Mouse (Mus musculus) CH12.LX (cell line): ENCODE data around the gene Hspa1a.

ENCODE experiments used
- BHLHE40 ChIP-seq: IDR thresholded peaks from 2 replicates; pipeline ENCODE4 v1.6.1; 2011; ENCODE audit warnings: mild to moderate bottlenecking, low read depth, low read length, improper control_type of control experiment
- CHD2 ChIP-seq: IDR thresholded peaks from 2 replicates; pipeline ENCODE4 v1.6.1; 2011; ENCODE audit warnings: low read length, improper control_type of control experiment
- CTCF ChIP-seq, 2 experiments: IDR thresholded peaks in 1 of 2; conservative IDR thresholded peaks in 1 of 2; 2 replicates each; pipeline ENCODE4 v1.5.1; 2011 to 2012; ENCODE audit warnings: low read depth in 2 of 2, low read length in 2 of 2, improper control_type of control experiment in 1 of 2, inconsistent platforms in 1 of 2, mild to moderate bottlenecking in 1 of 2, moderate library complexity in 1 of 2
- ETS1 ChIP-seq: conservative IDR thresholded peaks from 2 replicates; pipeline ENCODE4 v1.6.1; 2012; ENCODE audit warnings: low read depth, mild to moderate bottlenecking, inconsistent platforms, low read length, improper control_type of control experiment, moderate library complexity
- HCFC1 ChIP-seq: IDR thresholded peaks from 2 replicates; pipeline ENCODE4 v1.6.1; 2012; ENCODE audit warnings: low read depth, mild to moderate bottlenecking, inconsistent platforms, low read length, improper control_type of control experiment
- JUN ChIP-seq: IDR thresholded peaks from 2 replicates; pipeline ENCODE4 v1.6.1; 2011; ENCODE audit warnings: low read depth, mild to moderate bottlenecking, low read length, improper control_type of control experiment, moderate library complexity; ENCODE audit not compliant: insufficient read depth
- MEF2A ChIP-seq: IDR thresholded peaks from 2 replicates; pipeline ENCODE4 v1.6.1; 2014; ENCODE audit warnings: low read depth, mild to moderate bottlenecking, inconsistent platforms, low read length, improper control_type of control experiment, borderline replicate concordance
- POLR2A ChIP-seq: IDR thresholded peaks from 2 replicates; pipeline ENCODE4 v1.6.1; 2011; ENCODE audit warnings: low read depth, mild to moderate bottlenecking, improper control_type of control experiment, low read length
- RAD21 ChIP-seq: IDR thresholded peaks from 2 replicates; pipeline ENCODE4 v1.6.1; 2011; ENCODE audit warnings: low read depth, mild to moderate bottlenecking, low read length, improper control_type of control experiment, moderate library complexity
- USF1 ChIP-seq: IDR thresholded peaks from 2 replicates; pipeline ENCODE4 v1.6.1; 2014; ENCODE audit warnings: low read depth, mild to moderate bottlenecking, inconsistent platforms, low read length, improper control_type of control experiment
- ZC3H11A ChIP-seq: IDR thresholded peaks from 2 replicates; pipeline ENCODE4 v1.6.1; 2012; ENCODE audit warnings: low read depth, mild to moderate bottlenecking, inconsistent platforms, low read length, improper control_type of control experiment

- TF ChIP-seq POLR2A = no peak
- TF ChIP-seq ETS1 = no peak
- peak; percentile 17 for TF ChIP-seq RAD21
- peak; percentile 36 to 56; a peak in 3 of 4 replicates for TF ChIP-seq CTCF (conservative IDR thresholded peaks at IDR 0.05 in 1 of 2, IDR thresholded peaks at IDR 0.05 in 1 of 2; ENCODE audit: low read depth in 2 of 2, low read length in 2 of 2)
- TF ChIP-seq ZC3H11A = no peak
- no peak for TF ChIP-seq USF1
- TF ChIP-seq JUN = no peak
- TF ChIP-seq BHLHE40 = no peak
- no peak for TF ChIP-seq CHD2
- no peak for TF ChIP-seq HCFC1
- no peak for TF ChIP-seq MEF2A
These were observed 24.4 kb downstream of the Hspa1a start for GRCm38 (mm10) chr17:34947606-34948005.
